Comparison of ENCODE assay signal across 7 mouse cellular contexts in genomic region chr7:73389871-73390294, GRCm38 (mm10). TPM values are rescaled to one million over a fixed set of nuclear protein-coding genes. Genes with fewer than 3 reads are reported as not detected.
DNase-seq lines count a peak whose midpoint lies in the region; ATAC-seq and TF ChIP-seq lines count a peak whose summit lies in the region.

No protein-coding gene starts in this region.

- peak overlapping the region; percentile 97 for H3K27ac ChIP-seq in embryonic facial prominence, embryonic 15.5 days (replicated peaks)
- H3K27ac ChIP-seq in kidney, embryonic 16.5 days (ENCODE audit: low read length) = peak overlapping the region; percentile 36; the same call in 1 of the 2 replicates
- peak overlapping the region; percentile 89 for H3K27ac ChIP-seq in midbrain, embryonic 14.5 days (replicated peaks; ENCODE audit: low read depth, low read length)
- H3K27ac ChIP-seq in thymus, adult 2 months (ENCODE audit: control insufficient read depth, insufficient read depth, low read length) = no peak overlapping the region

- peak overlapping the region; percentile 76 for H3K4me3 ChIP-seq in embryonic facial prominence, embryonic 15.5 days (replicated peaks)
- peak overlapping the region; percentile 81 for H3K4me3 ChIP-seq in kidney, embryonic 16.5 days (ENCODE audit: low read length)
- peak overlapping the region; percentile 64 for H3K4me3 ChIP-seq in midbrain, embryonic 14.5 days (replicated peaks; ENCODE audit: low read depth, low read length)
- no peak overlapping the region for H3K4me3 ChIP-seq in thymus, adult 2 months (ENCODE audit: control insufficient read depth, insufficient read depth, low read length)

- no peaks in the 10 kb centered on the region for H3K9me3 ChIP-seq in embryonic facial prominence, embryonic 15.5 days (replicated peaks)
- no peaks in the 10 kb centered on the region for H3K9me3 ChIP-seq in kidney, embryonic 16.5 days (ENCODE audit: low read length)
- H3K9me3 ChIP-seq in midbrain, embryonic 14.5 days (ENCODE audit: control insufficient read depth, low read length) = no peaks in the 10 kb centered on the region

- no peaks in the 10 kb centered on the region for H3K36me3 ChIP-seq in embryonic facial prominence, embryonic 15.5 days
- no peaks in the 10 kb centered on the region for H3K36me3 ChIP-seq in kidney, embryonic 16.5 days (ENCODE audit: insufficient read depth, low read length)
- H3K36me3 ChIP-seq in midbrain, embryonic 14.5 days (ENCODE audit: control insufficient read depth, insufficient read depth, low read length) = peaks cover 2% of the 10 kb centered on the region; the same call in 1 of the 2 replicates
- H3K36me3 ChIP-seq in thymus, adult 2 months (ENCODE audit: control insufficient read depth, insufficient read depth, low read length) = no peaks in the 10 kb centered on the region

- no peaks in the 10 kb centered on the region for H3K27me3 ChIP-seq in embryonic facial prominence, embryonic 15.5 days
- no peaks in the 10 kb centered on the region; the same call in 1 of the 2 replicates for H3K27me3 ChIP-seq in kidney, embryonic 16.5 days (ENCODE audit: insufficient read depth, low read length)
- no peaks in the 10 kb centered on the region for H3K27me3 ChIP-seq in midbrain, embryonic 14.5 days (ENCODE audit: control insufficient read depth, insufficient read depth, low read length)
- H3K27me3 ChIP-seq in thymus, adult 2 months (ENCODE audit: control insufficient read depth, insufficient read depth, low read length) = peaks cover 10% of the 10 kb centered on the region

- H3K4me1 ChIP-seq in embryonic facial prominence, embryonic 15.5 days = peaks cover 42% of the 10 kb centered on the region
- peaks cover 31% of the 10 kb centered on the region for H3K4me1 ChIP-seq in kidney, embryonic 16.5 days (ENCODE audit: insufficient read depth, low read length)
- H3K4me1 ChIP-seq in midbrain, embryonic 14.5 days (ENCODE audit: control insufficient read depth, insufficient read depth, low read length) = peaks cover 76% of the 10 kb centered on the region
- no peaks in the 10 kb centered on the region for H3K4me1 ChIP-seq in thymus, adult 2 months (replicated peaks; ENCODE audit: control insufficient read depth, insufficient read depth, low read length)

- DNase-seq in ZHBTc4 (ENCODE audit: low read depth, low spot score) = peak; percentile 81
- peak; percentile 68 for DNase-seq in midbrain, embryonic 14.5 days
- DNase-seq in thymus, adult 2 months = no peak
- no peak for DNase-seq in thymus, postnatal 25 days
- no peak for DNase-seq in thymus, postnatal 36 days

- no peak for TF ChIP-seq POLR2A in thymus, adult 2 months (IDR thresholded peaks at IDR 0.05; ENCODE audit: control insufficient read depth, extremely low read depth, insufficient read depth, low read length, poor library complexity)

- H3K4me2 ChIP-seq in embryonic facial prominence, embryonic 15.5 days (replicated peaks) = peak overlapping the region; percentile 77
- H3K4me2 ChIP-seq in kidney, embryonic 16.5 days (replicated peaks; ENCODE audit: low read depth, low read length) = peak overlapping the region; percentile 84
- H3K4me2 ChIP-seq in midbrain, embryonic 14.5 days (ENCODE audit: low read length) = peak overlapping the region; percentile 94

- 3% methylated on average over 15 of the region's 15 CpGs for WGBS in embryonic facial prominence, embryonic 15.5 days
- WGBS in kidney, embryonic 16.5 days = 1% methylated on average over 15 of the region's 15 CpGs
- WGBS in midbrain, embryonic 14.5 days = 1% methylated on average over 15 of the region's 15 CpGs
- 10% methylated on average over 15 of the region's 15 CpGs for WGBS in thymus, adult 2 months

- H3K9ac ChIP-seq in embryonic facial prominence, embryonic 15.5 days = 0 out of 2 replicates have a peak overlapping the region, but pooled peaks have one; percentile 31
- peak overlapping the region; percentile 91 for H3K9ac ChIP-seq in kidney, embryonic 16.5 days (replicated peaks; ENCODE audit: low read length)
- peak overlapping the region; percentile 88; the same call in 1 of the 2 replicates for H3K9ac ChIP-seq in midbrain, embryonic 14.5 days (replicated peaks; ENCODE audit: low read length)

- ATAC-seq in embryonic facial prominence, embryonic 15.5 days (ENCODE audit: insufficient number of reproducible peaks, low FRiP score, low TSS enrichment, low read depth) = 0 out of 2 replicates have a peak, but pooled peaks have one; percentile 12
- ATAC-seq in kidney, embryonic 16.5 days (ENCODE audit: low FRiP score, low TSS enrichment) = peak; percentile 31; the same call in 1 of the 2 replicates
- peak; percentile 38; the same call in 1 of the 2 replicates for ATAC-seq in midbrain, embryonic 14.5 days (ENCODE audit: low FRiP score, low TSS enrichment)

- no peak for TF ChIP-seq CTCF in thymus, adult 2 months (IDR thresholded peaks at IDR 0.05; ENCODE audit: borderline replicate concordance, control insufficient read depth, extremely low read depth, insufficient read depth, low read length, poor library complexity)

RNA-seq across cellular contexts. Expression of gene Rgma, which starts 14.6 kb away (rescaled TPM):
- polyA plus RNA-seq in embryonic facial prominence, embryonic 15.5 days (2015; fragmentation: Nextera tagmentation; extraction: Ambion mirVana) = 23.0 and 24.1 TPM in 2 replicates
- polyA plus RNA-seq in kidney, embryonic 16.5 days (2015; fragmentation: Nextera tagmentation; extraction: Ambion mirVana) = 10.0 and 12.8 TPM in 2 replicates
- polyA plus RNA-seq in midbrain, embryonic 14.5 days (2014; fragmentation: Nextera tagmentation; extraction: Ambion mirVana) = 46.4 and 59.4 TPM in 2 replicates
- polyA plus RNA-seq in thymus, adult 2 months (2012; rRNA removed) = 13.3 and 13.4 TPM in 2 replicates

Comparison
In these comparisons a context has a peak if more than half of its experiments do, and no peak if none do; other contexts are left out.
1. DNase-seq: peak in ZHBTc4 (single experiment) and midbrain, embryonic 14.5 days (single experiment); none in thymus, adult 2 months (single experiment), thymus, postnatal 25 days (single experiment) and thymus, postnatal 36 days (0 of 2).
2. H3K9ac ChIP-seq: peak in every context shown above with its lines; median percentile 91 in kidney, embryonic 16.5 days; 88 in midbrain, embryonic 14.5 days; 31 in embryonic facial prominence, embryonic 15.5 days.
3. Peak in every context shown above with its lines, with median percentiles within 50 percentile points of each other: ATAC-seq and H3K4me2 ChIP-seq.